Mouse (Mus musculus) liver, embryonic 12.5 days (tissue): ENCODE measurements at regions not wholly inside any gene's neighbourhood (a gene's known extent, or its start where the extent isn't known, plus 50 kb on each side); places are given as distances from the start of the nearest gene placed in this dataset.

Experiments used
- ATAC-seq: fragments of 200-750 bp; cut with Nextera tagmentation; 2 replicates; pipeline ENCODE4 v1.8.0; 2017; ENCODE audit warnings: moderate number of reproducible peaks, mild to moderate bottlenecking, moderate library complexity
- H3K27ac ChIP-seq: fragments of 300-500 bp; sonication (generic); 2 replicates; pipeline ENCODE4 v1.5.1; 2016; ENCODE audit warnings: mild to moderate bottlenecking
- H3K27me3 ChIP-seq: fragments of 300-500 bp; sonication (generic); replicated peaks from 2 replicates; pipeline ENCODE4 v1.6.1; 2016; ENCODE audit warnings: mild to moderate bottlenecking, moderate library complexity
- H3K36me3 ChIP-seq: fragments of 300-500 bp; sonication (generic); 2 replicates; pipeline ENCODE4 v1.6.1; 2016; ENCODE audit warnings: mild to moderate bottlenecking, moderate library complexity
- H3K4me1 ChIP-seq: fragments of 300-500 bp; sonication (generic); 2 replicates; pipeline ENCODE4 v1.6.1; 2016
- H3K4me2 ChIP-seq: fragments of 300-500 bp; sonication (generic); 2 replicates; pipeline ENCODE4 v1.6.1; 2016; ENCODE audit warnings: mild to moderate bottlenecking, moderate library complexity
- H3K4me3 ChIP-seq: fragments of 300-500 bp; sonication (generic); 2 replicates; pipeline ENCODE4 v1.5.1; 2016; ENCODE audit warnings: mild to moderate bottlenecking, moderate library complexity
- H3K9ac ChIP-seq: fragments of 300-500 bp; sonication (generic); 2 replicates; pipeline ENCODE4 v1.6.1; 2016; ENCODE audit warnings: mild to moderate bottlenecking, moderate library complexity
- H3K9me3 ChIP-seq: fragments of 300-500 bp; sonication (generic); replicated peaks from 2 replicates; pipeline ENCODE4 v1.6.1; 2016; ENCODE audit warnings: mild to moderate bottlenecking, moderate library complexity
- WGBS: fragments of 180-500 bp; shearing (Covaris S2); methylation state at CpG from one replicate; pipeline ENCODE4 v1.1.7; 2016; ENCODE audit not compliant: insufficient replicate concordance; 5-methylcytosine and 5-hydroxymethylcytosine counted together

DNA sequence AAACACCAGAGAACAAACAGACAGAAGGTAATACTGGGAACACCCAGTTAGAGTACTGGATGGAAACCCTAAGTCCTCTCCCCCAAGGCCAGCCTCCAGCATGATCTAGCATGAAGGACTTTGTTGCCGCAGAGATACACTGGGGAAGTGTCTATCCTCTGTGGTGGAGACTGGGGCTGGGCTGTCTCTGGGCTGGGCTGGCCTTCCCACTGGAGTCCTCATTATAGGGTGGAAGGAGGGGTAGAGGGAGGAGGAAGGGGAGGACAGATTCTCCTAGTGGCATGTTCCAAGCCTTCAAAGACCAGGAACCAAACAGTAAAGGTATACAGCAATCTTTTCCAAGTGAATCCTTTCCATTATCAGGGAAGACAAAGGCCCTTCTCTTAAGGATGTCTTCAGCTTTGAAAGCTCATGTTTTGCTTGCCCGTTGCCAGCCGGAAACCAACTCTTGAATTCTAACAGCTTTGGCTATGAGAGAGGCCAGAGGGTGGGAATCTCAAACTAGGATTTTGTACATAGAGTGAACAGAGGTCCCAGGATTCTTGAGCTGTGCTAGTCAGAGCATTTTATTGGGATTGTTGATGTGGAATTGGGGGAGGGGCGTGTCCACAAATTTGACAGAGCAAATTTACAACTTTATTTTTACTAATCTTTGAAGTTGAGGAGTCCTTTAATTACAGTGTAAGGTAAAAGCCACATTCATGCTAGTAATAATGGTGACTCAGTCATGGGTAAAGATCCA lies 271.3 kb downstream of the Fzd1 start:
- Histone ChIP-seq H3K9ac (no peak overlapping the region), H3K9me3 (no peaks in the 10 kb centered on the region), H3K4me2 (no peak overlapping the region), H3K27me3 (no peaks in the 10 kb centered on the region), H3K4me3 (no peak overlapping the region), H3K36me3 (no peaks in the 10 kb centered on the region), H3K27ac (no peak overlapping the region), H3K4me1 (no peaks in the 10 kb centered on the region)
- 65% methylated on average over 4 of the region's 4 CpGs for WGBS
- no peak for ATAC-seq

DNA sequence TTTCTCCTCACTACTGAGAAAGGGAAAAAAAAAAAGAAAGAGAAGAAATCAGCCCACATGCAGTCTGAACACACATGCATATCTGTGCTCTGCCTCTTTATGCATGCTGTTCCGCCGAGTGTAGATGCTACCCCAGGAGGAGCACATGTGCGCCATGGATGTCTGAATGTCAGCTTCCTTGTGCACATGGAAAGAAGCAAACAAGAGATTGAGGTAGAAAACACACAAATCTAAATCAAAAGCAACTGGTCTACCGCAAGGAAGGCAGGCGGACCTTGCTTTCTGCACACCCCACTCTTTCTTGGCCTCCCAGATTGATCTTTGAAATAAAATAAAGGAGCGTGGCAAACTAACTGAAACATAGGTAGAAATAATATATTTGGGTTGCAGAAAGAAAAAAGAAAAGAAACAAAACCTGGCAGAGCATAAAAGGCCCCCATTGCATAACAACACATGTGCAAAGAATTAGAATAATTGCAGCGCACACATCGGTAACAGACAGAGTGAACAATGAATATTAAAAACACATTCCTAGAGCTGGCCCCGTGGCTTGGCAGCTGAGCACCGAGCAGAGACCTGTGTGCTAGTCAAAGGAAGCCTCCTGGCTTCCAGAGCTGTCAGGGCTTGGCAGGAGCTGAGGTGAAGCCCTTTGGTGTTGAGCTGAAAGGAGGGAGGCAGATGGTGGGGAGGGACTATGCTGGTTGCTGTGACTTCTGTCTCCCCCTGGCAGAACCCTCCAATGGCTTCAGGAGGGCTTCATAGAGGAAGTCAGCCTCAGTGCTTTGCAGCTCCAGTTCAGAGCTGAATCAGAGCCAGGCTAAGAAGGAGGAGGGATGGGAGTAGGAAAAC lies 272.1 kb downstream of the Fzd1 start:
- Histone ChIP-seq H3K4me3 (no peak overlapping the region), H3K36me3 (no peaks in the 10 kb centered on the region), H3K9ac (no peak overlapping the region), H3K9me3 (no peaks in the 10 kb centered on the region), H3K4me1 (no peaks in the 10 kb centered on the region), H3K4me2 (no peak overlapping the region), H3K27ac (no peak overlapping the region), H3K27me3 (no peaks in the 10 kb centered on the region)
- WGBS = 70% methylated on average over 10 of the region's 10 CpGs
- no peak for ATAC-seq

DNA sequence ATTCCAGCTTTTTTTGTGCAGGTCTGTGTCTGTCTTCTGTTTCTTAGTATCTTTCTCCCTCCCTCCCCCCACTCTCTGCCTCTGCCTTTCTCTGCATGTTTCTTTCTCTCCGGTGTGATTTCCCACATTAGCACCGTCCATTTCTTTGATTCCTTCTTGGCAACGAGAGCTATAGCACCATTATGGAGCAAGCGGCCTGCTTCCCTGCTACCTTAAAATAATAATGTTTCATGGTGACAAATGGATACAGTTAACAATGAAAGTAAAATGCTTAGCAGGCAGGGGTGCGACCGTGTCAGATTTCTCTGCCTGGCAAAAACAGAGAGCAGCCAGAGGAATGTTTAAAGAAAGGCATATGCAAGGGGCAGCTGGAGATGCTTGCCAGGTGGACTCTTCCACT lies 273.1 kb downstream of the Fzd1 start:
- Histone ChIP-seq H3K27ac (no peak overlapping the region), H3K27me3 (no peaks in the 10 kb centered on the region), H3K36me3 (no peaks in the 10 kb centered on the region), H3K4me2 (no peak overlapping the region), H3K9ac (no peak overlapping the region), H3K4me3 (no peak overlapping the region), H3K9me3 (no peaks in the 10 kb centered on the region), H3K4me1 (no peaks in the 10 kb centered on the region)
- 56% methylated on average over 6 of the region's 6 CpGs for WGBS
- ATAC-seq = no peak

DNA sequence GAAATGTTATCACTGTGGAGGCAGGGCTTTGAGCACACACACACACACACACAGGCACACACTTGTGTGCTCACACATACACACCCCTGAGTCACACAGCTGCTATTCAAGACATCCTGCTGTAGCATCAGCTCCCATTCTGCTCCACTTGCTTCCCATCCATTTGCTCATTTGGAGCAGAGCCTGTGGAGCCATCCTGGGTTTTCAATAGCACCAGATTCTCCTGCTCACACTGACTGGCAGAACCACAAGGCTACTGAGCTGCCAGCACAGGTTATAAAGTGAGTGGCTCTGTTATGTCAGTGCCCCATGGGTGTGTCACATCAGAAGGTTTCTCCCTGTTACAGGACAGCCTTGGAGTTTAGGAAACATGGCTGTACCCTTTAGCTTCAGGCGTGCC lies 273.7 kb downstream of the Fzd1 start:
- WGBS = 70% methylated on average over 1 of the region's 1 CpGs
- Histone ChIP-seq H3K27me3 (no peaks in the 10 kb centered on the region), H3K4me3 (no peak overlapping the region), H3K36me3 (no peaks in the 10 kb centered on the region), H3K27ac (no peak overlapping the region), H3K9ac (no peak overlapping the region), H3K4me2 (no peak overlapping the region), H3K9me3 (no peaks in the 10 kb centered on the region), H3K4me1 (no peaks in the 10 kb centered on the region)
- ATAC-seq = no peak

DNA sequence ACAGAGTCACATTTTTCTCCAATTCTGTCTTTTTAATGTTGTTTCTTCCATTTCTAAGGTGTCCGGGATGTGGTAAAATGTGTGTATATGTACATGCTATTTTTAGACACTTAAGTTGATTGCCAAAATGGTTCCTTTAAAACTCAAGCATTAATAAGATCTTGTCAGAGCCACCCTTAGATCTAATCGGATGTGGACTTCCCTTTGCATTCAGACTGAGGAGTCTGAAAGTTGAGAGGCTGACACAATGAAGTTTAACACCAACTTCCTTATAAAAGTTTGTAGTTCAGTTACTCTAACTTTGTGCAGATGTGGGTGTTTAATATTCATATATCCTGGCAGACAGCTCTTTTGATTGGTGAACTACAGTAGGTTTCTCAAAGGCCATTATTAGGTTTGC lies 282.1 kb downstream of the Mterf1b start:
- 49% methylated on average over 2 of the region's 2 CpGs for WGBS
- no peak overlapping the region for H3K9ac ChIP-seq
- no peaks in the 10 kb centered on the region for H3K36me3 ChIP-seq
- H3K27me3 ChIP-seq = no peaks in the 10 kb centered on the region
- H3K9me3 ChIP-seq = no peaks in the 10 kb centered on the region
- H3K27ac ChIP-seq = no peak overlapping the region
- ATAC-seq = no peak
- no peak overlapping the region for H3K4me2 ChIP-seq
- no peak overlapping the region for H3K4me3 ChIP-seq
- no peaks in the 10 kb centered on the region for H3K4me1 ChIP-seq
